Mouse (Mus musculus): Measurements from ENCODE around the gene Gm11020. TPM values are rescaled to one million over a fixed set of nuclear protein-coding genes. Genes with fewer than 3 reads are reported as not detected.

Gm11020 gene
- polyA plus RNA-seq, 1 experiment = not detected

- H3K4me3 ChIP-seq (ENCODE audit: insufficient read depth, low read length) = no peak overlapping the region
- TF ChIP-seq POLR2A (IDR thresholded peaks at IDR 0.05; ENCODE audit: extremely low read depth, insufficient read depth, low read length) = no peak
- no peak for TF ChIP-seq CTCF (IDR thresholded peaks at IDR 0.05; ENCODE audit: extremely low read depth, insufficient read depth, low read length)
- H3K27ac ChIP-seq (ENCODE audit: insufficient read depth, low read length) = no peak overlapping the region
- H3K4me1 ChIP-seq (ENCODE audit: control insufficient read depth, insufficient read depth, low read length) = no peaks in the 10 kb centered on the region
Measured at GRCm38 (mm10) chr8:104332665-104333631, 11.6 kb downstream of the Gm11020 start.

- Histone ChIP-seq H3K4me3 (ENCODE audit: insufficient read depth, low read length) (no peak overlapping the region), H3K27ac (ENCODE audit: insufficient read depth, low read length) (no peak overlapping the region), H3K4me1 (ENCODE audit: control insufficient read depth, insufficient read depth, low read length) (no peaks in the 10 kb centered on the region)
- no peak for TF ChIP-seq CTCF (IDR thresholded peaks at IDR 0.05; ENCODE audit: extremely low read depth, insufficient read depth, low read length)
- TF ChIP-seq POLR2A (IDR thresholded peaks at IDR 0.05; ENCODE audit: extremely low read depth, insufficient read depth, low read length) = no peak
Measured at GRCm38 (mm10) chr8:104333786-104334185, 12.4 kb downstream of the Gm11020 start.

GRCm38 (mm10) chr8:104334196-104334595 lies 12.8 kb downstream of the Gm11020 start:
- no peak overlapping the region for H3K4me3 ChIP-seq (ENCODE audit: insufficient read depth, low read length)
- H3K4me1 ChIP-seq (ENCODE audit: control insufficient read depth, insufficient read depth, low read length) = no peaks in the 10 kb centered on the region
- TF ChIP-seq POLR2A (IDR thresholded peaks at IDR 0.05; ENCODE audit: extremely low read depth, insufficient read depth, low read length) (no peak), CTCF (IDR thresholded peaks at IDR 0.05; ENCODE audit: extremely low read depth, insufficient read depth, low read length) (no peak)
- H3K27ac ChIP-seq (ENCODE audit: insufficient read depth, low read length) = no peak overlapping the region

- TF ChIP-seq POLR2A (IDR thresholded peaks at IDR 0.05; ENCODE audit: extremely low read depth, insufficient read depth, low read length) = no peak
- no peak for TF ChIP-seq CTCF (IDR thresholded peaks at IDR 0.05; ENCODE audit: extremely low read depth, insufficient read depth, low read length)
- no peaks in the 10 kb centered on the region for H3K4me1 ChIP-seq (ENCODE audit: control insufficient read depth, insufficient read depth, low read length)
- no peak overlapping the region for H3K27ac ChIP-seq (ENCODE audit: insufficient read depth, low read length)
- H3K4me3 ChIP-seq (ENCODE audit: insufficient read depth, low read length) = no peak overlapping the region
Measured at GRCm38 (mm10) chr8:104336806-104337205, 15.4 kb downstream of the Gm11020 start.

DNA sequence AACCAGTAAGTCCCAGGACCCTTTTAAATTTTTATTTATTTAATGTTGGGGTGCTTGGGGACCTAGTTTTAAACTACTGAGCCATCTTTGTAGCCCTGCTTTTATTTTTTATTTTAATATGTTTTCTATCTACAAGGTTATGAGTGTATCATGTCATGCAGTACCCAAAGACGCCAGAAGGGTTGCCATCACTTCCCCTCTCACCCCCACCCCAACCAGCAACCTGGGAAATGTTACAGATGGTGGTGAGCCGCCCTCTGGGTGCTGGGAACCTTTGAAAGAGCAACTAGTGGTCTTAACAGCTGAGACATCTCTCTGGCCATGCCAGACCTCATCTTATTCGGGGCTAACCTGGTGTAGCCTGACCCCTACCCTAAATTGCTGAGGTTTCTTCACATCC lies 16.5 kb downstream of the Gm11020 start:
- Histone ChIP-seq H3K4me1 (ENCODE audit: control insufficient read depth, insufficient read depth, low read length) (no peaks in the 10 kb centered on the region), H3K4me3 (ENCODE audit: insufficient read depth, low read length) (no peak overlapping the region), H3K27ac (ENCODE audit: insufficient read depth, low read length) (no peak overlapping the region)
- TF ChIP-seq CTCF (IDR thresholded peaks at IDR 0.05; ENCODE audit: extremely low read depth, insufficient read depth, low read length) (no peak), POLR2A (IDR thresholded peaks at IDR 0.05; ENCODE audit: extremely low read depth, insufficient read depth, low read length) (no peak)

DNA sequence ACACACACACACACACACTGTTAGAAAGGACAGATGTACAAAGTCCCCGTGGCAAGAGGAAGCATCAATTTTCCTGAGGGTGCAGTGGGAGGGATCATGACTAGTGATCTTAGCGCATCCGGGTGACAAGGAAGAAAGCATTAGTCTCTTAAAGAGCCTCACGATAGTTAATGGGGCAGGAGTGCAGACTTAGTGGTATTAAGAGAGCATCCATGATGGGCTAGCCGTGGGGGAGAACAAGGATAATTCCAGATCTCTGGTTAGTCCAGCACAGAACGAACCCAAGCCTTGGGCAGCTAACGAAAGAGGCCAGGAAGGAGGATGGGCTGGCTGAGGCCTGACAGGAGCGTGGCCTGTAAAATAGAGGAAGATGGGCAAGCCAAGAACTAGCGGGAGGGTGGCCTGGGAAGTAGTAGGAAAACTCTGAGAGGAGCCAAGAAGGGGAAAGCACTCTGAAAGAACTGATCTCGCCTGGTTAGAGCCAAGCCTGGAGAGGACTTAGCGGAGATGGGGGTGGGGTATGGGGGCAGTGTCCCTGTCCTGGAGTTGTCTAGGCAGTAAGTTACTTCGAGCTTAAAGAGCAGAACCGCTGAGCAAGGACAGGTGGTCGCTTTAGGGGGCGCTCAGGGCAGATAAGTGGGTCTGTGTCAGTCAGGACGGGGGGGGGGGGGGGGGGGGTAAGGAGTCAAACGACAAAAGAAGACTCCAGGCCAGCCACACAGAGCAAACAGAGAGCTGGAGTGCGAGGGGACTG lies 18.0 kb downstream of the Gm11020 start, which contains the start of gene Cmtm3:
TSS of gene Cmtm3 (plus strand) at position 182 of the 754 bp plus-strand sequence.
- peak within 1 kb of the TSS; percentile 45 for H3K4me3 ChIP-seq (ENCODE audit: insufficient read depth, low read length)
- H3K27ac ChIP-seq (ENCODE audit: insufficient read depth, low read length) = no peak within 1 kb of the TSS
- TF ChIP-seq CTCF (IDR thresholded peaks at IDR 0.05; ENCODE audit: extremely low read depth, insufficient read depth, low read length) (no peak), POLR2A (IDR thresholded peaks at IDR 0.05; ENCODE audit: extremely low read depth, insufficient read depth, low read length) (no peak)
- no peaks in the 10 kb centered on the region for H3K4me1 ChIP-seq (ENCODE audit: control insufficient read depth, insufficient read depth, low read length)

GRCm38 (mm10) chr8:104339983-104340232 lies 18.5 kb downstream of the Gm11020 start:
- no peak overlapping the region for H3K27ac ChIP-seq (ENCODE audit: insufficient read depth, low read length)
- H3K4me1 ChIP-seq (ENCODE audit: control insufficient read depth, insufficient read depth, low read length) = no peaks in the 10 kb centered on the region
- peak overlapping the region; percentile 45 for H3K4me3 ChIP-seq (ENCODE audit: insufficient read depth, low read length)
- TF ChIP-seq CTCF (IDR thresholded peaks at IDR 0.05; ENCODE audit: extremely low read depth, insufficient read depth, low read length) = no peak
- no peak for TF ChIP-seq POLR2A (IDR thresholded peaks at IDR 0.05; ENCODE audit: extremely low read depth, insufficient read depth, low read length)

GRCm38 (mm10) chr8:104340233-104341105 lies 19.1 kb downstream of the Gm11020 start:
- H3K4me1 ChIP-seq (ENCODE audit: control insufficient read depth, insufficient read depth, low read length) = no peaks in the 10 kb centered on the region
- H3K27ac ChIP-seq (ENCODE audit: insufficient read depth, low read length) = 0 out of 2 replicates have a peak overlapping the region, but pooled peaks have one; percentile 64
- TF ChIP-seq POLR2A (IDR thresholded peaks at IDR 0.05; ENCODE audit: extremely low read depth, insufficient read depth, low read length) (no peak), CTCF (IDR thresholded peaks at IDR 0.05; ENCODE audit: extremely low read depth, insufficient read depth, low read length) (peak; percentile 6; the same call in 1 of the 2 replicates)
- peak overlapping the region; percentile 45 for H3K4me3 ChIP-seq (ENCODE audit: insufficient read depth, low read length)

GRCm38 (mm10) chr8:104341106-104341561 lies 19.8 kb downstream of the Gm11020 start:
- Histone ChIP-seq H3K4me1 (ENCODE audit: control insufficient read depth, insufficient read depth, low read length) (no peaks in the 10 kb centered on the region), H3K27ac (ENCODE audit: insufficient read depth, low read length) (0 out of 2 replicates have a peak overlapping the region, but pooled peaks have one; percentile 64), H3K4me3 (ENCODE audit: insufficient read depth, low read length) (peak overlapping the region; percentile 45)
- no peak for TF ChIP-seq CTCF (IDR thresholded peaks at IDR 0.05; ENCODE audit: extremely low read depth, insufficient read depth, low read length)
- no peak for TF ChIP-seq POLR2A (IDR thresholded peaks at IDR 0.05; ENCODE audit: extremely low read depth, insufficient read depth, low read length)

Data from cortical plate, adult 2 months (tissue).